Mouse (Mus musculus): ENCODE measurements around the gene Nccrp1. TPM values are rescaled to one million over a fixed set of nuclear protein-coding genes. Genes with fewer than 3 reads are reported as not detected.

The Nccrp1 gene
- polyA plus RNA-seq, 1 experiment from 2014 or later, result not detected

DNA sequence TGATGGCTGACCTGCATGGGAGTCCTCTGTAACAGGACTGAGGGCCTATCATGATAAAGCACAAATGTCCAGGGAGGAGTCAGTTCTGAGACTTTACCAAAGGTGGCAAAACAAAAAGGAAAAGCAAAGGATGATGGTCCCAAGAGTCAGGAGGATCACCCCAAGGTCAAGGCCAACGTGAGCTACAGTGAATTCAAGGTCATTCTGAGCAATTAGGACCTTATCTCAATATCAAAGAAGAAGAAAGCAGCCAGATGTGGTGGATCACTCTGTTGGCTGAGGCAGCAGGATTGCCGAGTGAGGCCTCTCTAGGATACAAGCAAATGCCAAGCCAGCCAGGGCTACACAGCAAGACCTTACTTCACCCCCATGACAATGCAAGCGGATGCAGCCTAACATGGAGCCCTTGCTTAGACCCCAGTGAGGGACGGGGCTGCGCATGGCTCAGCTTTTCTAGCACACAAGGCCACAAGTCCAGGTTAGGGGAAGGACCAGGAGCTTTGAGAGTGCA, 31.5 kb upstream of the Nccrp1 start:
- 61% methylated on average over 5 of the region's 5 CpGs for WGBS
- 0 out of 2 replicates have a peak, but pooled peaks cover 5% of the 10 kb centered on the region for H3K36me3 ChIP-seq (ENCODE audit: control insufficient read depth, insufficient read depth)
- peaks cover 28% of the 10 kb centered on the region for H3K4me1 ChIP-seq (replicated peaks; ENCODE audit: control insufficient read depth, insufficient read depth, low read length)
- H3K9me3 ChIP-seq (ENCODE audit: control insufficient read depth), result no peaks in the 10 kb centered on the region
- 0 out of 2 replicates have a peak overlapping the region, but pooled peaks have one; percentile 9 for H3K4me2 ChIP-seq (replicated peaks; ENCODE audit: low read depth)
- H3K27me3 ChIP-seq (replicated peaks; ENCODE audit: control insufficient read depth, insufficient read depth, low read length), result no peaks in the 10 kb centered on the region
- no peak for ATAC-seq
- H3K27ac ChIP-seq (ENCODE audit: low read depth, low read length), result peak overlapping the region; percentile 54; the same call in 1 of the 2 replicates
- no peak for TF ChIP-seq CTCF (IDR thresholded peaks at IDR 0.05; ENCODE audit: low read depth)
- no peak overlapping the region for H3K9ac ChIP-seq (ENCODE audit: low read depth, low read length)
- no peak overlapping the region for H3K4me3 ChIP-seq (ENCODE audit: low read depth, low read length)

DNA sequence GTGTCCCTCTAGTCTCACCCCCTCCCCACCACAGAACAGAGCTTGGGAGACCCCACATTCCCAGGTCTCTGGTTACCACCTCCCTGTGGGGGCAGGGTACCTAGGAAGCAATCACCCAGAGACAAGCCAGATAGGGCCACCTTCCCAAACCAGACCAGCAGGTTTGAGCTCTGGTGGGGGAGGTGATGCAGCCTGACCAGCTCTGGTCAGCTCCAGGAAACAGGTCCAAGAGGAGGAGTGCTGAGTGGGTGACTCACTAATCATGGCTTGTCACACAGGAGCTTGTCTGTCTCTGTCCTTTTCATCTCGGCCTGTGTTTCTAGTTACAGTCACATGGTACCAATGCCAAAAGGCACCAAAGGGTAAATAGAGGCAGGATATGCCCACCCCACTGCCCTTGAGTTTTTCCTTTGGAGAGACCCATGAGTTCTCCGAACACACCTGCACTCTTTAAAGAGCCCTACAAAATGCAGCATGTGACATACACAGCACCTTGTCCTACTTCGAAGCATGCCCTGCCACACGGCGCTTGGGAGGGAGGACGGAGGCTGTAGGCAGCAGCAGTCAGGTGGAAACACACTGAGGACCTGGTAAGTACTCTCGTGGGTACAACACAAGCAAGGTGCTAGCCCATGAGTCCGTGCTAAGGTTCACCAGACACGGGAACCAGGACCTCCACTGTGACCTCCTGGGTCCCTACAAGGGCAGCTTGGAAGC, 30.9 kb upstream of the Nccrp1 start:
- H3K4me2 ChIP-seq (replicated peaks; ENCODE audit: low read depth), result 0 out of 2 replicates have a peak overlapping the region, but pooled peaks have one; percentile 9
- H3K4me1 ChIP-seq (replicated peaks; ENCODE audit: control insufficient read depth, insufficient read depth, low read length), result peaks cover 34% of the 10 kb centered on the region
- no peaks in the 10 kb centered on the region for H3K9me3 ChIP-seq (ENCODE audit: control insufficient read depth)
- H3K4me3 ChIP-seq (ENCODE audit: low read depth, low read length), result no peak overlapping the region
- H3K36me3 ChIP-seq (ENCODE audit: control insufficient read depth, insufficient read depth), result 0 out of 2 replicates have a peak, but pooled peaks cover 5% of the 10 kb centered on the region
- H3K27me3 ChIP-seq (replicated peaks; ENCODE audit: control insufficient read depth, insufficient read depth, low read length), result no peaks in the 10 kb centered on the region
- 40% methylated on average over 9 of the region's 9 CpGs for WGBS
- ATAC-seq, result peak; percentile 62
- no peak overlapping the region for H3K9ac ChIP-seq (ENCODE audit: low read depth, low read length)
- no peak for TF ChIP-seq CTCF (IDR thresholded peaks at IDR 0.05; ENCODE audit: low read depth)
- peak overlapping the region; percentile 54; the same call in 1 of the 2 replicates for H3K27ac ChIP-seq (ENCODE audit: low read depth, low read length)

DNA sequence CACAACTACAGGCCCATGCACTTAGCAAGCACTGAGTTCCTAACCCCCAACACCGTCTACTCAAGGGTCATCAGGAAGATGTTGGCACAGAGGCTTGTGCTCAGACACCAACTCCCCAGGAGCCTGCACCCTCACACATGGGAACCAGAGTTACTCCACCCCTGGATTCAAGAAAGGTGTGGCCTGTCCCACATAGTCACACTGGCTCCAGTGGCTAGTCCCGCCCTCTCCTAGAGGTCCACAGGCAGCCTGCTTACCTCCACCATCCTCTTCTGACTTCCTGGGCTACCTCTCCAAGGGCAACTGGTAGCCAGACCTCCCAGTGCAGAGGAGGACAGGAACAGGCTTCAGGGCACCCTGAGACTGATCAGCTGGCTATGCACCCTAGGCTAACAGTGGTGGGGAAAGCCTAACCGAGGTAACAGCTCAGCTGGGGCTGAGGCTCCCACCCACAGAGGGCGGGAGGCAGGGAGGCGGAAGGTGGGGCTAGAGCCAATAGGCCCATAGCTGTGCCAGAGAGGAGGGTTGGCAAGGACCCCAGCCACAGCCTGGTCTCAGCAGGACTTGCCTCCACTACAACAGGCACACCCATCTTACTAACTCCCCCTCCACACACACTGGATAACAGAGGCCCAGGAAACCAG, 29.3 kb upstream of the Nccrp1 start:
- Histone ChIP-seq H3K4me1 (replicated peaks; ENCODE audit: control insufficient read depth, insufficient read depth, low read length) (peaks cover 40% of the 10 kb centered on the region), H3K27ac (ENCODE audit: low read depth, low read length) (no peak overlapping the region; the same call in 1 of the 2 replicates), H3K27me3 (replicated peaks; ENCODE audit: control insufficient read depth, insufficient read depth, low read length) (no peaks in the 10 kb centered on the region), H3K4me2 (replicated peaks; ENCODE audit: low read depth) (no peak overlapping the region), H3K9me3 (ENCODE audit: control insufficient read depth) (no peaks in the 10 kb centered on the region), H3K4me3 (ENCODE audit: low read depth, low read length) (no peak overlapping the region), H3K36me3 (ENCODE audit: control insufficient read depth, insufficient read depth) (0 out of 2 replicates have a peak, but pooled peaks cover 5% of the 10 kb centered on the region), H3K9ac (ENCODE audit: low read depth, low read length) (no peak overlapping the region)
- WGBS, result 65% methylated on average over 5 of the region's 5 CpGs
- peak; percentile 1; the same call in 1 of the 2 replicates for ATAC-seq
- TF ChIP-seq CTCF (IDR thresholded peaks at IDR 0.05; ENCODE audit: low read depth), result no peak

DNA sequence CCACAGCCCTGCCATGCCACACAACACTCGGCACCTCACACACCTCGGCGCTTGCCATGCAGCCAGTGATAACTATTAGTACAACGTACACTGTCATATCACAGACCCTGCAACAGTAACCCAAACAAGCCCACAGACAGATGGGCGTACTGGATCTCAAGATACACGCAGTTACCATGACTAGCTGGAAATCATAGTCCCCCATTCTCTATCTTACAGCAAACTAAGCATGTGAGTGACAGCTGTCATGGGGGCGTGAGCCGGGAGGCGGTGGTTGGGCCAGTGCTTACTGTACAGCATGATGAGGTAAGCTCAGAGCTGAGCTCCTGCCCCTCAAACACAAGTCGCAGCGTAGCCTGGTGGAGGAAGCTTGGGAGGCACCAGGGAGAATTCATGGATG, 28.5 kb upstream of the Nccrp1 start:
- no peak for TF ChIP-seq CTCF (IDR thresholded peaks at IDR 0.05; ENCODE audit: low read depth)
- no peak overlapping the region for H3K4me3 ChIP-seq (ENCODE audit: low read depth, low read length)
- H3K9ac ChIP-seq (ENCODE audit: low read depth, low read length), result no peak overlapping the region
- H3K27ac ChIP-seq (ENCODE audit: low read depth, low read length), result no peak overlapping the region
- no peaks in the 10 kb centered on the region for H3K27me3 ChIP-seq (replicated peaks; ENCODE audit: control insufficient read depth, insufficient read depth, low read length)
- 0 out of 2 replicates have a peak, but pooled peaks cover 5% of the 10 kb centered on the region for H3K36me3 ChIP-seq (ENCODE audit: control insufficient read depth, insufficient read depth)
- H3K4me2 ChIP-seq (replicated peaks; ENCODE audit: low read depth), result no peak overlapping the region
- no peaks in the 10 kb centered on the region for H3K9me3 ChIP-seq (ENCODE audit: control insufficient read depth)
- H3K4me1 ChIP-seq (replicated peaks; ENCODE audit: control insufficient read depth, insufficient read depth, low read length), result peaks cover 40% of the 10 kb centered on the region
- ATAC-seq, result no peak
- 80% methylated on average over 11 of the region's 11 CpGs for WGBS

DNA sequence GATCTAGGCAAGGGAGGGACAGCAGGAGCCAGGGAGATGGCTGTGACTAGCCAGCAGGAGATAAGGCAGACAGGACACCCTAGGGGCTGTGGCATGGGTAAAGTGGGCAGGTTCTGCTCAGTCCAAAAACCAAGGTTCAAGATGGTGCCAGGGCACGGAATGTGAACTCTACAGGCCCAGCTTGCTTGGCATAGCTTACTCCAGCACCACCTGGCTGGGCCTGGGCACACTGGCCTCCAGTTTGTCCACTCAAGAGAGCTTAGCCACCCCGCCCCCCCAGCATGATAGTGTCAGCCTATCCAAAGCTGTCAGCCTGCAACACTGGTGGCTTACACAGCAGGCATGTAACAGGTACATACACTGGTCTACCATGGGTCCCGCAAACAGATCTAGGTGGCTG, 26.2 kb upstream of the Nccrp1 start:
- Histone ChIP-seq H3K27ac (ENCODE audit: low read depth, low read length) (peak overlapping the region; percentile 30; the same call in 1 of the 2 replicates), H3K36me3 (ENCODE audit: control insufficient read depth, insufficient read depth) (peaks cover 12% of the 10 kb centered on the region), H3K27me3 (replicated peaks; ENCODE audit: control insufficient read depth, insufficient read depth, low read length) (no peaks in the 10 kb centered on the region), H3K4me1 (replicated peaks; ENCODE audit: control insufficient read depth, insufficient read depth, low read length) (peaks cover 34% of the 10 kb centered on the region), H3K4me3 (ENCODE audit: low read depth, low read length) (no peak overlapping the region), H3K4me2 (replicated peaks; ENCODE audit: low read depth) (no peak overlapping the region), H3K9ac (ENCODE audit: low read depth, low read length) (no peak overlapping the region), H3K9me3 (ENCODE audit: control insufficient read depth) (no peaks in the 10 kb centered on the region)
- ATAC-seq, result no peak
- no peak for TF ChIP-seq CTCF (IDR thresholded peaks at IDR 0.05; ENCODE audit: low read depth)
- 79% methylated on average over 3 of the region's 3 CpGs for WGBS

DNA sequence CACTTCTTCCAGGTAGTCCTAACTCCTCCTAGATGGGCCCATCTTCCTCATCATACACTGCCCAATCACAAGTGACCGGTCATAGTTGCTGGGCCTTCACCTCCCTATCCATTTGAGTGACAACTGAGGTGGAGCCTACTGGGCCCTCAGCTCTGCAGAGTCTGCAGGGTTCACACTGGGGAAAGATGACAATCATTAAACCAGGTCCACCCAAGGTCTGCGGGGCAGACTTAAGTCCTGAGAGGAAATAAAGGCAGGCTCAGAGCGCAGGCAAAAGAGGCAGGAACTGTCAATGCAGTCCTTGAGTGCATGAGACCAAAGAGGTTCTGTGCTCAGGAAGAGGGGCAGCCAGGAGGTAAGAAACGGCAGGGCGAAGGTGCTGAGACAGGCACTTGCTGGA, 25.6 kb upstream of the Nccrp1 start:
- H3K27ac ChIP-seq (ENCODE audit: low read depth, low read length), result 0 out of 2 replicates have a peak overlapping the region, but pooled peaks have one; percentile 30
- no peak for TF ChIP-seq CTCF (IDR thresholded peaks at IDR 0.05; ENCODE audit: low read depth)
- H3K4me1 ChIP-seq (replicated peaks; ENCODE audit: control insufficient read depth, insufficient read depth, low read length), result peaks cover 29% of the 10 kb centered on the region
- H3K4me3 ChIP-seq (ENCODE audit: low read depth, low read length), result no peak overlapping the region
- H3K4me2 ChIP-seq (replicated peaks; ENCODE audit: low read depth), result no peak overlapping the region
- no peaks in the 10 kb centered on the region for H3K27me3 ChIP-seq (replicated peaks; ENCODE audit: control insufficient read depth, insufficient read depth, low read length)
- 52% methylated on average over 5 of the region's 5 CpGs for WGBS
- H3K9ac ChIP-seq (ENCODE audit: low read depth, low read length), result no peak overlapping the region
- ATAC-seq, result no peak
- peaks cover 17% of the 10 kb centered on the region for H3K36me3 ChIP-seq (ENCODE audit: control insufficient read depth, insufficient read depth)
- no peaks in the 10 kb centered on the region for H3K9me3 ChIP-seq (ENCODE audit: control insufficient read depth)

Data from intestine, postnatal 0 days (tissue).